Mouse (Mus musculus) layer of hippocampus, adult 18-20 months (tissue): ENCODE measurements at regions not wholly inside any gene's neighbourhood (a gene's known extent, or its start where the extent isn't known, plus 50 kb on each side); places are given as distances from the start of the nearest gene placed in this dataset.

Experiments used
- DNase-seq, 2 experiments: peaks; one replicate each; pipeline ENCODE4 v3.0.0; 2022; ENCODE audit warnings: low spot score in 2 of 2

GRCm38 (mm10) chr6:50898792-50899191 lies 244.6 kb upstream of the Npvf start:
- no peak for DNase-seq

- DNase-seq: no peak
Observed at GRCm38 (mm10) chr6:50915166-50916030, 261.2 kb upstream of the Npvf start.

DNA sequence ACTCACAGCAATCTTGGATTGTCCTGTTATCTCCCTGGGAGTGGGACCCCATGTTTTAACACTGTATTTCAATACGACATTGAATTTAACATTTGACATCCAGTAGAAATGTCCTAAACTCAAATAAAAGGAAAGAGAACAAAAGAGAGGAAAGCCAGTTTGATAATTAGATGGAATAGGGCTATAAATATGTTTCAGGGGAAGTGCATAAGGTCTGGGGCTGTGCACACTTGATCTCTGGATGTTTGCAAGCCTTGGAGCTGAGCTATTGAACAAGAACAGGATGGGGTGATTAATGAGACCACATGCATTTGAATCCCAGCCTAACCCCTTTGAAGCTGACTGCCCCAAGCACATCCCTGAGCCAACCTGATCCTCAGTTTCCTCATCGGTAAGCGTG lies 264.0 kb upstream of the Npvf start:
- DNase-seq: no peak

DNA sequence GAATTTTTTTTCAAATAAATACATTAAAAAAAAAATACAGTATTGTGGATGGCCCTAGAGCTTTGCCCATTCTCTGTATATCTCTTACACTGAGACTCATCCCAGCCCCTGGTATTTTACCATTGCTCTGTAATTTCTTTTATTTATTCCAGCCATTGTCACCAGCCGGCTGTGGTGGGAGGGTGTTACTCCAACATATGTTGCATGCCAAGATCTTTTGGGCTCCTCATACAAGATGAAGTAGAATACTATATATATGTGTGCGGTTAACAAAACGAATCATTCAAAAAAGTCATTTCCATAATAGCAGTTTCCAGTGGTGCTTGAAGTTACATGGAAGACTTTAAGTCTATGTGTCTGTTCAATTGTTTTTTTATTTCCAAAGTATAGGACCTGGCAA lies 268.0 kb upstream of the Npvf start:
- DNase-seq: peak in 1 of 2 experiments; percentile 27

DNA sequence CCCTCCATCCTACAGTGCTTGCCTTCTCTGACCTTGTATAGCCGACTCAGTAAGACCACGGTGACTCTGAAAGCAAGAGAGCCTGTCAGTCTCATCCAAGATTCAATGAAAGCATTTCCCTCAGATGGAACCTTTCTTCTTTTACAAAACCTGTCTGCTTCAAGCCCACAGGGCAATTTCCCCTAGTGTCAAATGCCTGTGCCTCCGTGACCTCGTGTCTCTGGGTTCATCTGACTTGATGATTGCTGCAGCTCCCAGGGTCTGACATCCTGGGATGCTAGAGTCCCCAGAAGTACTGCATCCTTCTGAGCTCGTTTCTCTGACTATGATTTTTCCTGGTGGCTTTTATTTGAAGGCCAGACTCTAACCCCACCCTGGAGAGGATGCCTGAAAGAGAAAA lies 270.3 kb upstream of the Npvf start:
- no peak for DNase-seq

DNA sequence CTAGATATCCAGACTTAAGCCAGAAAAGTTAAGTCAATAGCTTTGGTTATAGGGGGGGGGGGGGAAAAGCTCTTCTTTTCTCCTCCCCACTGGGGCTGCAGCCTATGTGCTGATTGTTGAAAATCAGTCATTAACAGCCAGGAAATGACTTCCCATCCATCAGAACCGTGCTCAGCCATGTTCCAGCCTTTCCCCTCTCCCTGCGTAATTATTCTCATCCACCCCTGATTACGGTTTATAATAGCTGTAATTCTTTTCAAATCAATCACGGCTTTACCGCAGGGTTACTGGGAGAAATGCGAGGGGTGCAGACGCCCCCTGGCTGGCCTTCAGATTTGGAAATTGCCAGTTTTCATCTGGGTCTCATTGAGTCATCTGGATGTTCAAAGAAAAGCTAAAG lies 270.8 kb upstream of the Npvf start:
- no peak for DNase-seq

DNA sequence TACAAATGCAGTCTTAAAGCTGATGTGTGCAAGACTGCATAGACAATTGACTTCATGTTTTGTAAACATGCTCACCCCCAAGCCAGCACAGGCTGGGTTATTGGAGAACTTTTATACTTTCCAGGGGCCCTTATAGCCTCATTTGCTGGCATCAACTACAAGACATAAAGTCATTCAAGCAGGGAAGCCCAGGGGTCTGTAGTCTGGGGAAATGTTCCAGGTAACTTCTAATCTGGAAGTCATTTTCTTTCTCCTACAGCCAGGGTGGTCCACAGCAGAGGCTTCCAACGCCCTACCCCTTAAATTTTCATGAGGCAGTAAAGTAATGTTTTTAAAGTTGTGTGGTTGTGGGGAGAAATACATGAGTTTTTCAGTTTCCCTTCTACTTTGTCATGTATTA lies 272.1 kb upstream of the Npvf start:
- no peak for DNase-seq

GRCm38 (mm10) chr6:50929503-50929902 lies 275.3 kb upstream of the Npvf start:
- DNase-seq: no peak

GRCm38 (mm10) chr6:50933510-50933909 lies 279.3 kb upstream of the Npvf start:
- no peak for DNase-seq

DNA sequence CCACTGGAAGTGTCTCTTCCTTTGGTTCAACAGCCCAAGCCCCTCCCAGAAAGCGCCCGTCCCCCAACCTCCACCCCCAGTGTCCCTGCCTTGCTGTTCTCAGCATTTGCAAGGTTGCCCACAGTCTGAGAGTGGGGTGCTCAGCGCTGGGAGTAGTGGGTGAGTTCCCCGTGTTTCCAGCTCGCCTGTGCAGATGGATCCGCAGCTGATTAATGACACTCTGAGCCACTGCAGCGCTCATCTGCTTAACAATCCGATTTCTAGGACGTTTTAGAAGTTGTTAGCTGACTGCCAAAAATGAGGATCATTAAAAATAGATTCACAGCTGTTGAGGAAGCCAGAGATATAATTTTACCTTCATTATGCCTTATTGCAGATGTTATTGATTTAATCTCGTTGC lies 280.0 kb upstream of the Npvf start:
- DNase-seq: peak; percentile 58 to 71

DNA sequence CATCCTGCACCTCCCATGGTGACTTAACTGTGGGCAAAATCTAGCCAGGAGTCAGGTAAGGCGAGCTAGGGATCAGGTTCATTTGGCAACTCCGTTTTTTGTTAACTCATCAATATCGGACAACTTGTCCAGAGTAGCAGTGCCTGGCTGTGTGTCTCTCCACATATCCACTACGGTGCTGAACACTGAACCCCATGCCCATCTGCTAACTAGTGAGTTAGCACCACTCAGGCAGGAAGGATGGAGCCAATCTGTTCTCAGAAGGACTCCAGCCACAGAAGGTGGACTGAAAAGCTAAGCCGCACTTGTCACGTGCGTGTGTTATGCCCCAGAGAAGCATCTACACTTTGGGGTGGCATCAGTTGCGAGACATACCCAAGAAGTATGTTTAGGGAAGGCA lies 282.1 kb upstream of the Npvf start:
- no peak for DNase-seq

- DNase-seq: peak; percentile 43 to 81
Observed at GRCm38 (mm10) chr6:50937094-50937493, 282.9 kb upstream of the Npvf start.

GRCm38 (mm10) chr6:50938879-50939278 lies 284.6 kb upstream of the Npvf start:
- no peak for DNase-seq

- DNase-seq: no peak
Observed at GRCm38 (mm10) chr6:50939440-50939839, 285.2 kb upstream of the Npvf start.

- DNase-seq: no peak
Observed at GRCm38 (mm10) chr6:50940118-50940517, 285.9 kb upstream of the Npvf start.

DNA sequence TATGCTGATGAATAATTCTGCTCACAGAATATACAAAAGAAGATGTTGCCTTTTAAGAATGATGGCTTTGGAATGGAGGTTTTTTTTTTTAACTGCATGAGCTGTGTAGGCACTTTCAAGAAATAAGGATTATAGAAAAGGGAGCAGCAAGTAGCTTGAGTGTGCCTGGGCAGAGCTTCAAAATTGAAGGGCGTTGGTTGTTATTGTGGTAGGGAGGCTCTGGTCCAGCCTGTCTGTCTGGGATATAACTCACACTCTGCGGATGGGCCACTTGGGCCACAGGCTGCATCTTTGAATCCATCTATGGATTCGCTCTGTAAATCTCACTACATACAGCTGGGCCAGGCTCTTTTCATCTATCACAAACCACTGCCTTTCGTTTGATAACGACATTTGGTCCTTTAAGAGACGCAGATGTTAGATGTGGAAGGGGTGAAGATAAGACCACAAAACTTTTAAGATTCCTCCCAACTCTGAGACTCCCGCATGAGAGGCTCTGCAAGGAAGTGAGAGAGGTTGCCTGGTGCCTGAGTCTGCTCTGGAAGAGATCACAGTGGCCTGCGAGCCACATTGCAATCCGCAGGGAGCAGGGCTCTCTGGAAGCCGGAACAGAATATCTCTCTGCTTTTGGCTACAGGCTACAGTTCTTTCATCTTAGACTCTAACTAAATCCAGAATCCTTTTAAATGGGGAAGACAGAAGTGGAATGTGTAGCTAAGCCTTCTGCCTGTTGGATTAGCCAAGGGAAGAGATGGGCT lies 286.6 kb upstream of the Npvf start:
- no peak for DNase-seq

DNA sequence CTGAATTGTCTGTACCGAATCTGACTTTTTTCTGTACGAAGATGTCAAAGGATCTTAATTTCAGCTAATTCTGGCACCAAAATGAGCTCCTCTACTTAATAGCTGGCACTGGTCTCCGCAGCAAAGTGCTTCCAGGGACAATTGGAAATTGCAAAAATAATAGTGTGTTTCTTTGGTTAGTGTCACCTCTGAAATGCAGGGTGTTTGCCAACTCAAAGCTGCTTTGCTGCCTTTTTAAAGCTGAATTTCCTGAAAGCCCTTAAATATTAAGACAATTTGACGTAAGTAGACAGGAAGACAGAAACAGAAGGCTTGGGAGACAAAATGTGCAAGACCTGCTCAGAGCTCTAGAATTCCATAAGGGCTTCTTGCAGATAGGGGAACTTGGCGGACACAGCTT lies 288.5 kb upstream of the Npvf start:
- no peak for DNase-seq

GRCm38 (mm10) chr6:50948061-50948460 lies 293.8 kb upstream of the Npvf start:
- no peak for DNase-seq

- DNase-seq: no peak
Observed at GRCm38 (mm10) chr6:50949361-50949760, 295.1 kb upstream of the Npvf start.

- DNase-seq: no peak
Observed at GRCm38 (mm10) chr6:50949883-50950583, 295.8 kb upstream of the Npvf start.

DNA sequence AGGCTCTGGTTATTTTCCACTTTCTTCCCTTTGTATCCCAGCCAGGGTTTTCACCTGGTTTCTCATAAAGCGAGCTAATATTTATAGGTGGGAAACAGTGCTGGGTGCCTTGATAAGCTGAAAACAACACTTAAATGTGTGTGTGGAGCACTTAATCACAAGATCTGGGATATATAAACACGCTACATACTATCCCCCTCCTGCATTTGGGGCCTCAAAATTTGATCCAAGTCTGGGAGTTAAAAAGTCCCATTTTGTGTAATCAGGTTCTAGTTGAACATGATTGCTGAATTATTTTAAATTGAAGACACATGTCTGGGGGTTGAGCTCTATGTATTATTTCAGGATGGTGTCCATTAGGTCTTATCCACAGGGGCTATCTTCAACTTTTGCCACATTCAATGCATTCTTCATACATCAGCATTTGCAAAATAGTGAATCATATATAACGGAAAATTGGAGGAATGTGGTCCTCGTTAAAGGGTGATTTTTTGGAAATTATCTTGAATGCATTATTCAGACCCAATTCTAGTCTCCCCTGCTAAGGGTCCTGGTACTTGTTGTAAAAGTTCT lies 303.2 kb upstream of the Npvf start:
- no peak for DNase-seq

- no peak for DNase-seq
Observed at GRCm38 (mm10) chr6:50960341-50960740, 306.1 kb upstream of the Npvf start.
